Mouse (Mus musculus) naive thymus-derived CD4-positive, alpha-beta T cell, adult 2 months (primary cell): ENCODE measurements around the gene Grm4.

Experiments
- DNase-seq: peaks from one replicate; pipeline ENCODE4 v3.0.0-alpha.2; 2011; ENCODE audit warnings: low read depth

Grm4 gene

GRCm38 (mm10) chr17:27511865-27512618, 9.2 kb downstream of the Grm4 start:
- DNase-seq, result no peak

- DNase-seq, result no peak
Measured at GRCm38 (mm10) chr17:27511125-27511735, 10.0 kb downstream of the Grm4 start.

- DNase-seq, result no peak
Measured at GRCm38 (mm10) chr17:27510258-27511124, 10.7 kb downstream of the Grm4 start.

- DNase-seq, result no peak
Measured at GRCm38 (mm10) chr17:27509056-27509455, 12.1 kb downstream of the Grm4 start.

- DNase-seq, result no peak
Measured at GRCm38 (mm10) chr17:27508513-27508912, 12.7 kb downstream of the Grm4 start.

GRCm38 (mm10) chr17:27508002-27508401, 13.2 kb downstream of the Grm4 start:
- DNase-seq, result no peak

- no peak for DNase-seq
Measured at GRCm38 (mm10) chr17:27507591-27507945, 13.6 kb downstream of the Grm4 start.

GRCm38 (mm10) chr17:27506871-27507590, 14.2 kb downstream of the Grm4 start:
- no peak for DNase-seq

- DNase-seq, result no peak
Measured at GRCm38 (mm10) chr17:27506362-27506761, 14.8 kb downstream of the Grm4 start.

GRCm38 (mm10) chr17:27505221-27505881, 15.9 kb downstream of the Grm4 start:
- no peak for DNase-seq

GRCm38 (mm10) chr17:27503869-27504268, 17.3 kb downstream of the Grm4 start:
- DNase-seq, result no peak

- DNase-seq, result no peak
Measured at GRCm38 (mm10) chr17:27502736-27503445, 18.3 kb downstream of the Grm4 start.

GRCm38 (mm10) chr17:27502288-27502687, 18.9 kb downstream of the Grm4 start:
- no peak for DNase-seq

- DNase-seq, result peak; percentile 41
Measured at GRCm38 (mm10) chr17:27501331-27502251, 19.6 kb downstream of the Grm4 start.

GRCm38 (mm10) chr17:27500811-27501210, 20.4 kb downstream of the Grm4 start:
- DNase-seq, result no peak

- DNase-seq, result no peak
Measured at GRCm38 (mm10) chr17:27499080-27499479, 22.1 kb downstream of the Grm4 start.

- DNase-seq, result no peak
Measured at GRCm38 (mm10) chr17:27497798-27498197, 23.4 kb downstream of the Grm4 start.

- DNase-seq, result no peak
Measured at GRCm38 (mm10) chr17:27495008-27495540, 26.1 kb downstream of the Grm4 start.

GRCm38 (mm10) chr17:27493969-27494368, 27.2 kb downstream of the Grm4 start:
- no peak for DNase-seq

- no peak for DNase-seq
Measured at GRCm38 (mm10) chr17:27493389-27493788, 27.8 kb downstream of the Grm4 start.
